Mouse (Mus musculus) C2C12 (cell line): ENCODE results near the gene Zbtb7b. TPM values are rescaled to one million over a fixed set of nuclear protein-coding genes. Genes with fewer than 3 reads are reported as not detected.

ENCODE experiments used
- H3K27me3 ChIP-seq: one replicate; pipeline ENCODE4 v1.6.1; 2011; ENCODE audit not compliant: control insufficient read depth, insufficient read depth, insufficient read length
- H3K36me3 ChIP-seq: one replicate; pipeline ENCODE4 v1.6.1; 2011; ENCODE audit not compliant: control insufficient read depth, insufficient read depth
- H3K4me3 ChIP-seq: one replicate; pipeline ENCODE4 v1.5.1; 2011; ENCODE audit warnings: mild to moderate bottlenecking, control low read depth; ENCODE audit not compliant: poor library complexity, insufficient read depth, severe bottlenecking
- H3K79me2 ChIP-seq: one replicate; pipeline ENCODE4 v1.6.1; 2011; ENCODE audit not compliant: control insufficient read depth, insufficient read depth
- H3K79me3 ChIP-seq: one replicate; pipeline ENCODE4 v1.6.1; 2011; ENCODE audit warnings: low read depth, control low read depth
- H3ac ChIP-seq: one replicate; pipeline ENCODE3; 2011; ENCODE audit warnings: low read depth; ENCODE audit not compliant: control insufficient read depth, insufficient read length
- CEBPB ChIP-seq: IDR thresholded peaks from one replicate; pipeline ENCODE4 v1.6.1; 2011; ENCODE audit warnings: low read depth, mild to moderate bottlenecking, control low read depth, moderate library complexity
- CTCF ChIP-seq: IDR thresholded peaks from one replicate; pipeline ENCODE4 v1.5.1; 2011; ENCODE audit not compliant: control insufficient read depth, insufficient read depth, insufficient read length
- FOSL1 ChIP-seq: IDR thresholded peaks from one replicate; pipeline ENCODE4 v1.8.0; 2011; ENCODE audit warnings: mild to moderate bottlenecking, low read length; ENCODE audit not compliant: poor library complexity, insufficient read depth, severe bottlenecking
- MAX ChIP-seq: IDR thresholded peaks from one replicate; pipeline ENCODE4 v1.6.1; 2011; ENCODE audit warnings: mild to moderate bottlenecking, control low read depth
- MYOD1 ChIP-seq: IDR thresholded peaks from one replicate; pipeline ENCODE4 v1.6.1; 2011; ENCODE audit warnings: low read depth; ENCODE audit not compliant: control insufficient read depth, insufficient read length
- MYOG ChIP-seq: IDR thresholded peaks from one replicate; pipeline ENCODE4 v1.6.1; 2011; ENCODE audit not compliant: control insufficient read depth, insufficient read length; ENCODE audit errors: extremely low read depth
- USF1 ChIP-seq: IDR thresholded peaks from one replicate; pipeline ENCODE4 v1.6.1; 2011; ENCODE audit warnings: low read depth, mild to moderate bottlenecking, control low read depth, moderate library complexity
- polyA plus RNA-seq: library from polyadenylated mRNA; unstranded; fragments of >200 nt; fragmentation: generic; extraction: Trizol; gene quantifications from one replicate; pipeline ENCODE4 v1.2.1, GENCODE M21; 2012; ENCODE audit warnings: missing spikeins

The Zbtb7b gene
- polyA plus RNA-seq, 1 experiment, result 29.5 TPM

DNA sequence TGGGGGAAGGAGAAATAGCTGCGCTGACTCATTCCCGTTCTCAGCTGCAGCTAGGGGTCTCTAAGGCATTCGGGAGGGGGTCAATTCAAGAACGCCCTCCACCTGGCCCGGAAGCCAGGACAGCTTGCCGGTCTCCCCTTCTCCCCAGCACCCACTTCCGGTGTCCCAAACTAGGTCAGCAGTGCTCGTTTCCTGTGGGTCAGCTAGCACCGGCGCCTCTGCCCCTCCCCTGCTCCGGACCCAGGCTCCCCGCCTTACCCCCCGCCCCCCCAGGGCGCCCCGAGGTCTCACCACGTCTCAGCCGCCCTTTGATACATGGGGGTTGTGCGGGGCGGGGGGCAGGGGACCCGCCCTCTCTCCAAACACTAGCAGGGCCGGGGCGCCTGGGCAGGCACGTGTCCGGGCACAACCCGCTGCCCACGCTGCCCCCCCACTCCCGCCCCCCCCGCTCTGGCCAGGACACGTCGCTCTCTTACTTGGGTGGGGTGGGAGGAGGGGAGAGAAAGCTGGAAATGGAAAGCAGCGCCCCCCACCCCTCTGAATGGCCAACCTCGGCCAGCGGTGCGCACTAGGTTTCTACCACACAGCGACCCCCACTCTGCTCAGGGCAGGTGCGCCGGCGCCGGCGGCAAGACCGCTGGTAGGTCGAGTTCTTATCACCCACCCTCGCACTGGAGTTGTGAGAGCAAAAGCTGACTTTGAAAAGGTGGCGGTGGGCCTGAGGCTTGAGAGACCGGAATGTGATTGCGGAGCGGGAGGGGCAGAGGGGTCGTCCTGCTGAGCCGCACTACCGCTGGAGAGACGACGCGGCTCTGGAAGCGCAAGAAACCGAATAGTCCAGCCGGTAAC, 2.7 kb downstream of the Zbtb7b start:
- peaks cover 60% of the 10 kb centered on the region for H3K79me2 ChIP-seq
- peak overlapping the region; percentile 63 for H3ac ChIP-seq
- TF ChIP-seq MYOG, result no peak
- peak; percentile 52 for TF ChIP-seq MAX
- no peak for TF ChIP-seq MYOD1
- no peak for TF ChIP-seq CTCF
- peak overlapping the region; percentile 61 for H3K4me3 ChIP-seq
- no peaks in the 10 kb centered on the region for H3K27me3 ChIP-seq
- no peaks in the 10 kb centered on the region for H3K36me3 ChIP-seq
- peaks cover 2% of the 10 kb centered on the region for H3K79me3 ChIP-seq

- H3K79me3 ChIP-seq, result peaks cover 2% of the 10 kb centered on the region
- H3K4me3 ChIP-seq, result peak overlapping the region; percentile 61
- H3K27me3 ChIP-seq, result no peaks in the 10 kb centered on the region
- peaks cover 60% of the 10 kb centered on the region for H3K79me2 ChIP-seq
- no peaks in the 10 kb centered on the region for H3K36me3 ChIP-seq
- H3ac ChIP-seq, result peak overlapping the region; percentile 25
- TF ChIP-seq MAX, result no peak
Observed at GRCm38 (mm10) chr3:89390699-89391662, 3.6 kb downstream of the Zbtb7b start.

- peaks cover 2% of the 10 kb centered on the region for H3K79me3 ChIP-seq
- no peak overlapping the region for H3ac ChIP-seq
- H3K4me3 ChIP-seq, result no peak overlapping the region
- TF ChIP-seq MYOG (no peak), MYOD1 (no peak), CEBPB (no peak), USF1 (no peak)
- no peaks in the 10 kb centered on the region for H3K36me3 ChIP-seq
- H3K27me3 ChIP-seq, result no peaks in the 10 kb centered on the region
- peaks cover 60% of the 10 kb centered on the region for H3K79me2 ChIP-seq
Observed at GRCm38 (mm10) chr3:89390111-89390515, 4.5 kb downstream of the Zbtb7b start.

- Histone ChIP-seq H3K79me2 (peaks cover 66% of the 10 kb centered on the region), H3ac (no peak overlapping the region), H3K27me3 (no peaks in the 10 kb centered on the region), H3K4me3 (no peak overlapping the region), H3K79me3 (peaks cover 4% of the 10 kb centered on the region), H3K36me3 (no peaks in the 10 kb centered on the region)
- TF ChIP-seq CEBPB (no peak), CTCF (no peak), FOSL1 (no peak), USF1 (no peak), MYOG (no peak), MYOD1 (no peak), MAX (no peak)
Observed at GRCm38 (mm10) chr3:89388901-89389740, 5.5 kb downstream of the Zbtb7b start.

GRCm38 (mm10) chr3:89388134-89388881, 6.3 kb downstream of the Zbtb7b start:
- H3K79me2 ChIP-seq, result peaks cover 74% of the 10 kb centered on the region
- no peaks in the 10 kb centered on the region for H3K27me3 ChIP-seq
- H3K36me3 ChIP-seq, result no peaks in the 10 kb centered on the region
- no peak for TF ChIP-seq CEBPB
- no peak for TF ChIP-seq CTCF
- TF ChIP-seq MAX, result no peak
- no peak for TF ChIP-seq FOSL1
- TF ChIP-seq MYOD1, result no peak
- no peak for TF ChIP-seq USF1
- H3K4me3 ChIP-seq, result no peak overlapping the region
- peaks cover 4% of the 10 kb centered on the region for H3K79me3 ChIP-seq
- H3ac ChIP-seq, result no peak overlapping the region
